Mouse (Mus musculus) myocyte (in vitro differentiated cells): ENCODE data around the gene Rnf145.

Experiments
- CEBPB ChIP-seq: IDR thresholded peaks from 2 replicates; pipeline ENCODE4 v1.6.1; 2011; ENCODE audit warnings: mild to moderate bottlenecking, moderate library complexity; ENCODE audit not compliant: poor library complexity, insufficient read depth, severe bottlenecking
- E2F4 ChIP-seq: IDR thresholded peaks from one replicate; pipeline ENCODE4 v1.6.1; 2011; ENCODE audit warnings: mild to moderate bottlenecking, control low read depth, moderate library complexity; ENCODE audit not compliant: insufficient read depth
- MAX ChIP-seq: IDR thresholded peaks from one replicate; pipeline ENCODE4 v1.6.1; 2011; ENCODE audit warnings: low read depth, mild to moderate bottlenecking, control low read depth
- MYOD1 ChIP-seq, 3 experiments: IDR thresholded peaks; one replicate each; pipeline ENCODE4 v1.6.1; 2011; ENCODE audit warnings: control low read depth in 2 of 3, low read depth in 2 of 3, mild to moderate bottlenecking in 2 of 3, moderate library complexity in 1 of 3; ENCODE audit not compliant: insufficient read length in 2 of 3, control insufficient read depth in 1 of 3
- MYOG ChIP-seq, 3 experiments: IDR thresholded peaks; one replicate each; pipeline ENCODE4 v1.6.1; 2011; ENCODE audit warnings: control low read depth in 2 of 3, low read depth in 2 of 3, mild to moderate bottlenecking in 2 of 3; ENCODE audit not compliant: insufficient read length in 2 of 3, control insufficient read depth in 1 of 3, insufficient read depth in 1 of 3
- POLR2A ChIP-seq: IDR thresholded peaks from one replicate; pipeline ENCODE4 v1.6.1; 2011; ENCODE audit warnings: low read depth, mild to moderate bottlenecking, control low read depth, moderate library complexity; ENCODE audit not compliant: insufficient read length
- POLR2AphosphoS2 ChIP-seq: IDR thresholded peaks from one replicate; pipeline ENCODE4 v1.6.1; 2011; ENCODE audit warnings: low read depth, control low read depth; ENCODE audit not compliant: insufficient read length
- SRF ChIP-seq: IDR thresholded peaks from one replicate; pipeline ENCODE4 v1.6.1; 2011; ENCODE audit warnings: low read depth; ENCODE audit not compliant: control insufficient read depth, insufficient read length
- TCF12 ChIP-seq: IDR thresholded peaks from one replicate; pipeline ENCODE4 v1.6.1; 2011; ENCODE audit warnings: mild to moderate bottlenecking, control low read depth; ENCODE audit not compliant: poor library complexity, insufficient read depth, severe bottlenecking
- TCF3 ChIP-seq: IDR thresholded peaks from one replicate; pipeline ENCODE4 v1.6.1; 2011; ENCODE audit warnings: low read depth, control low read depth; ENCODE audit not compliant: insufficient read length
- USF1 ChIP-seq: IDR thresholded peaks from one replicate; pipeline ENCODE4 v1.6.1; 2011; ENCODE audit warnings: low read depth, mild to moderate bottlenecking, control low read depth, moderate library complexity

GRCm38 (mm10) chr11:44541280-44541679, 22.5 kb downstream of the Rnf145 start:
- TF ChIP-seq MYOD1 (IDR thresholded peaks at IDR 0.05; ENCODE audit: control insufficient read depth in 1 of 3, insufficient read length in 2 of 3, low read depth in 2 of 3): no peak
- TF ChIP-seq MYOG (IDR thresholded peaks at IDR 0.05; ENCODE audit: control insufficient read depth in 1 of 3, insufficient read depth in 1 of 3, insufficient read length in 2 of 3, low read depth in 2 of 3): no peak
- no peak for TF ChIP-seq E2F4
- no peak for TF ChIP-seq POLR2A
- no peak for TF ChIP-seq TCF12
- no peak for TF ChIP-seq POLR2AphosphoS2
- no peak for TF ChIP-seq USF1
- no peak for TF ChIP-seq MAX
- no peak for TF ChIP-seq CEBPB
- no peak for TF ChIP-seq SRF
- TF ChIP-seq TCF3: no peak
